ENCODE assay signal across 8 mouse cellular contexts in the genomic region with DNA sequence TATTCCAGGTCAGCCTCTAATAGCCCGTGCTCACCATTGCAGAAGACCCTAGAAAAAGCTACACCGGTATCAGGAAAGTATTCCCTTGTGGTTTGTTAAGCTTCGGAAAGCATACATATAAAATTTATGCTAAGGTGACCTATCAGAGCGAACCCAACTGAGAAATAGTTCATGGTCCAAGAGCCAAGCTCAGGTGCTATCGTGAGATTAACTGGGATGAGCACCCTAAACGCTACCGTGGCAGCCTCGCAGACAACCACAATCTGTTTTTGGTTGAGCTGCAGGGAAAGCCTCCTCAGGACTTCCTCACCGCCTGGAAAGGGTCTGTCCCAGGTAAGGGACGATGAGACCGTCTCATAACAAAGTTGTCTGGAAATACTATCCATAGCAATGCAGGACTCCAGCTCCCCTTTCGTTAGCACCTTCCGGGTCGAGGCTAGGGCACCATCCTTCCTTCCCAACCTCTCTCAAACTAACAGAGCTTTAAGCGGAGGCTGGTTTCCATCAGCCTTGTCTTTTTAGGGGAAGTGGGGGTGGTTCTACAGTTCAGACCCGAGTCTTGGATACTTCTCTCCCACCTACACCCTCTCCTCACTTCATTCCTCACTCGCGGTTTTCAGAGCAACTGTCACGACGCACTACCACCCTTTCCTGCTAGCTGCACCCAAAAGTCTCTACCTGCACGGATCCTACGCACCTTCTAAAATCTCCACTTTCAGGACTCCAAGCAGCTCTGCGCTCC. TPM values are rescaled to one million over a fixed set of nuclear protein-coding genes. Genes with fewer than 3 reads are reported as not detected.
A peak's percentile ranks its signal among the peaks of the same experiment; 100 is the strongest.
DNase-seq lines count a peak whose midpoint lies in the region; ATAC-seq and TF ChIP-seq lines count a peak whose summit lies in the region.

No protein-coding gene starts in this region.

- H3K4me2 ChIP-seq in heart, embryonic 13.5 days, result peak overlapping the region; percentile 100
- peak overlapping the region; percentile 93 for H3K4me2 ChIP-seq in liver, embryonic 11.5 days

- no peak overlapping the region for H3K27ac ChIP-seq in heart, embryonic 13.5 days (replicated peaks)
- H3K27ac ChIP-seq in liver, embryonic 11.5 days (ENCODE audit: low read depth, low read length), result no peak overlapping the region
- no peak overlapping the region for H3K27ac ChIP-seq in small intestine, adult 2 months (ENCODE audit: insufficient read depth, low read depth, low read length)

- intact Hi-C loops in left cerebral cortex, postnatal 10 days (cut with DNase I), result loop anchor here (5.0 kb wide), 1 partner anchor 37 kb away; no protein-coding TSS in a partner anchor

- WGBS in heart, embryonic 13.5 days, result 12% methylated on average over 23 of the region's 23 CpGs
- 11% methylated on average over 23 of the region's 23 CpGs for WGBS in liver, embryonic 11.5 days
- WGBS in small intestine, adult 2 months, result 6% methylated on average over 23 of the region's 23 CpGs

- H3K9me3 ChIP-seq in heart, embryonic 13.5 days, result no peaks in the 10 kb centered on the region
- H3K9me3 ChIP-seq in liver, embryonic 11.5 days (ENCODE audit: control insufficient read depth, low read length), result no peaks in the 10 kb centered on the region

- peak overlapping the region; percentile 68 for H3K4me3 ChIP-seq in heart, embryonic 13.5 days
- peak overlapping the region; percentile 67 for H3K4me3 ChIP-seq in liver, embryonic 11.5 days (ENCODE audit: low read depth, low read length)
- H3K4me3 ChIP-seq in small intestine, adult 2 months (ENCODE audit: low read depth, low read length), result peak overlapping the region; percentile 93

- TF ChIP-seq POLR2A in brain, embryonic 14.5 days (IDR thresholded peaks at IDR 0.05; ENCODE audit: borderline replicate concordance, extremely low read depth, insufficient read depth, insufficient read length, poor library complexity, severe bottlenecking), result no peak
- TF ChIP-seq POLR2A in small intestine, adult 2 months (IDR thresholded peaks at IDR 0.05; ENCODE audit: low read depth, low read length), result no peak

- no peak for TF ChIP-seq CTCF in brain, embryonic 14.5 days (IDR thresholded peaks at IDR 0.05; ENCODE audit: borderline replicate concordance, extremely low read depth, insufficient read depth, insufficient read length)
- no peak for TF ChIP-seq CTCF in small intestine, adult 2 months (IDR thresholded peaks at IDR 0.05; ENCODE audit: extremely low read depth, insufficient read length, insufficient replicate concordance, low read depth, low read length)

- peaks cover 38% of the 10 kb centered on the region for H3K4me1 ChIP-seq in heart, embryonic 13.5 days
- peaks cover 6% of the 10 kb centered on the region for H3K4me1 ChIP-seq in liver, embryonic 11.5 days (replicated peaks; ENCODE audit: control insufficient read depth, insufficient read depth, low read length)
- H3K4me1 ChIP-seq in small intestine, adult 2 months (ENCODE audit: control insufficient read depth, insufficient read depth, insufficient read length, low read length), result peaks cover 10% of the 10 kb centered on the region

- no peak for ATAC-seq in heart, embryonic 13.5 days (ENCODE audit: extremely low read depth, insufficient number of reproducible peaks, low FRiP score, low TSS enrichment)
- ATAC-seq in liver, embryonic 11.5 days (replicated peaks; ENCODE audit: low FRiP score), result no peak

- peak; percentile 56 to 76 for DNase-seq in left cerebral cortex, adult 9 months (ENCODE audit: low spot score in 2 of 2)
- DNase-seq in left cerebral cortex, postnatal 10 days (ENCODE audit: extremely low spot score in 1 of 2, low spot score in 2 of 2), result no peak
- peak; percentile 33 for DNase-seq in brain, embryonic 14.5 days (ENCODE audit: low read depth)
- DNase-seq in liver, embryonic 11.5 days (ENCODE audit: low spot score), result no peak
- DNase-seq in adrenal gland, postnatal 25 days, result no peak
- DNase-seq in gastrocnemius, postnatal 4 days (ENCODE audit: low spot score in 2 of 2), result no peak

- peak overlapping the region; percentile 91 for H3K9ac ChIP-seq in heart, embryonic 13.5 days
- peak overlapping the region; percentile 71 for H3K9ac ChIP-seq in liver, embryonic 11.5 days (ENCODE audit: low read depth, low read length)

- H3K27me3 ChIP-seq in heart, embryonic 13.5 days (replicated peaks), result no peaks in the 10 kb centered on the region
- H3K27me3 ChIP-seq in liver, embryonic 11.5 days (replicated peaks; ENCODE audit: control insufficient read depth, insufficient read depth, low read length), result peaks cover 11% of the 10 kb centered on the region; the same call in 1 of the 2 replicates
- H3K27me3 ChIP-seq in small intestine, adult 2 months (ENCODE audit: control insufficient read depth, insufficient read depth, low read length), result no peaks in the 10 kb centered on the region

- no peaks in the 10 kb centered on the region for H3K36me3 ChIP-seq in heart, embryonic 13.5 days
- no peaks in the 10 kb centered on the region for H3K36me3 ChIP-seq in liver, embryonic 11.5 days (ENCODE audit: control insufficient read depth, insufficient read depth, low read length)
- no peaks in the 10 kb centered on the region for H3K36me3 ChIP-seq in small intestine, adult 2 months (ENCODE audit: control insufficient read depth, insufficient read depth, low read length)

RNA-seq across cellular contexts. Expression of gene Nin, which starts 3.0 kb away (rescaled TPM):
- total RNA-seq in left cerebral cortex, postnatal 10 days (2021), result 10 to 100 TPM; 49.2 to 51.8 TPM
- 23.8 and 29.7 TPM in 2 replicates for polyA plus RNA-seq in brain, embryonic 14.5 days (2012; rRNA removed)
- 6.0 and 7.1 TPM in 2 replicates for polyA plus RNA-seq in heart, embryonic 13.5 days (2015; fragmentation: Nextera tagmentation; extraction: Ambion mirVana)
- 7.7 and 9.4 TPM in 2 replicates for polyA plus RNA-seq in liver, embryonic 11.5 days (2014; fragmentation: Nextera tagmentation; extraction: Ambion mirVana)
- 1.2 and 4.0 TPM in 2 replicates for polyA plus RNA-seq in small intestine, adult 2 months (2012; rRNA removed)
- total RNA-seq in adrenal gland, postnatal 25 days (2021), result 30.8 and 42.1 TPM in 2 replicates
- total RNA-seq in gastrocnemius, postnatal 4 days (2021), result 10 to 100 TPM; 36.7 to 39.8 TPM

RNA-seq across cellular contexts. Expression of gene Abhd12b, which starts 43.4 kb away (rescaled TPM):
- not detected for total RNA-seq in left cerebral cortex, postnatal 10 days (2021)
- 0.18 and 0.34 TPM in 2 replicates for polyA plus RNA-seq in brain, embryonic 14.5 days (2012; rRNA removed)
- polyA plus RNA-seq in heart, embryonic 13.5 days (2015; fragmentation: Nextera tagmentation; extraction: Ambion mirVana), result not detected in 2 replicates
- polyA plus RNA-seq in liver, embryonic 11.5 days (2014; fragmentation: Nextera tagmentation; extraction: Ambion mirVana), result 0.12 TPM in 1 of 2 replicates, not detected in the other
- not detected in 2 replicates for polyA plus RNA-seq in small intestine, adult 2 months (2012; rRNA removed)
- total RNA-seq in adrenal gland, postnatal 25 days (2021), result not detected in 2 replicates
- not detected for total RNA-seq in gastrocnemius, postnatal 4 days (2021)

Comparison
In these comparisons a context has a peak if more than half of its experiments do, and no peak if none do; other contexts are left out.
1. DNase-seq: peak in left cerebral cortex, adult 9 months (2 of 2) and brain, embryonic 14.5 days (single experiment); none in left cerebral cortex, postnatal 10 days (0 of 2), liver, embryonic 11.5 days (single experiment), adrenal gland, postnatal 25 days (single experiment) and gastrocnemius, postnatal 4 days (0 of 2).
2. Peak in every context shown above with its lines, with median percentiles within 50 percentile points of each other: H3K4me3 ChIP-seq.